Mouse (Mus musculus) liver, embryonic 14.5 days (tissue): ENCODE measurements around the gene Clba1. TPM values are rescaled to one million over a fixed set of nuclear protein-coding genes. Genes with fewer than 3 reads are reported as not detected.

Experiments used
- ATAC-seq: fragments of 200-750 bp; cut with Nextera tagmentation; 2 replicates; pipeline ENCODE4 v1.8.0; 2017; ENCODE audit warnings: moderate number of reproducible peaks, mild to moderate bottlenecking, moderate library complexity; ENCODE audit not compliant: insufficient read depth
- DNase-seq, 3 experiments: peaks; one replicate each; pipeline ENCODE4 v3.0.0-alpha.2; 2012 to 2013; ENCODE audit warnings: low read depth in 3 of 3, low spot score in 3 of 3
- H3K27ac ChIP-seq: fragments of 300-500 bp; sonication (generic); 2 replicates; pipeline ENCODE4 v1.5.1; 2014; ENCODE audit warnings: moderate library complexity, mild to moderate bottlenecking, control low read depth, inconsistent platforms
- H3K27me3 ChIP-seq: fragments of 300-500 bp; sonication (generic); 2 replicates; pipeline ENCODE4 v1.6.1; 2014; ENCODE audit warnings: mild to moderate bottlenecking, low read length, moderate library complexity; ENCODE audit not compliant: control insufficient read depth, insufficient read depth
- H3K36me3 ChIP-seq: fragments of 300-500 bp; sonication (generic); replicated peaks from 2 replicates; pipeline ENCODE4 v1.6.1; 2014; ENCODE audit warnings: low read depth; ENCODE audit not compliant: control insufficient read depth, insufficient read depth
- H3K4me1 ChIP-seq, 2 experiments: fragments of 200-500 bp in 1 of 2; fragments of 300-500 bp in 1 of 2; sonication (generic) in 1 of 2; replicated peaks; 2 replicates each; pipeline ENCODE4 v1.6.1; 2012 to 2014; ENCODE audit warnings: antibody characterized with exemption in 1 of 2, inconsistent platforms in 1 of 2, low read length in 1 of 2; ENCODE audit not compliant: control insufficient read depth in 2 of 2, insufficient read depth in 2 of 2
- H3K4me2 ChIP-seq: fragments of 300-500 bp; sonication (generic); 2 replicates; pipeline ENCODE4 v1.6.1; 2014; ENCODE audit warnings: low read depth, mild to moderate bottlenecking, control low read depth, moderate library complexity
- H3K4me3 ChIP-seq, 2 experiments: fragments of 200-500 bp in 1 of 2; fragments of 300-500 bp in 1 of 2; sonication (generic) in 1 of 2; 2 replicates each; pipeline ENCODE4 v1.5.1; 2012 to 2014; ENCODE audit warnings: low read depth in 2 of 2, low read length in 2 of 2, mild to moderate bottlenecking in 2 of 2, control low read depth in 1 of 2, inconsistent platforms in 1 of 2, moderate library complexity in 1 of 2; ENCODE audit not compliant: insufficient read depth in 1 of 2
- H3K9ac ChIP-seq: fragments of 300-500 bp; sonication (generic); replicated peaks from 2 replicates; pipeline ENCODE4 v1.6.1; 2014; ENCODE audit warnings: mild to moderate bottlenecking, control low read depth, moderate library complexity
- H3K9me3 ChIP-seq: fragments of 300-500 bp; sonication (generic); 2 replicates; pipeline ENCODE4 v1.6.1; 2016; ENCODE audit warnings: low read length, mixed read lengths; ENCODE audit not compliant: control insufficient read depth
- CTCF ChIP-seq: IDR thresholded peaks from 2 replicates; pipeline ENCODE4 v1.5.1; 2016; ENCODE audit warnings: antibody characterized with exemption, low read depth, control low read depth
- EP300 ChIP-seq: IDR thresholded peaks from 2 replicates; pipeline ENCODE4 v1.6.1; 2016; ENCODE audit warnings: antibody characterized with exemption, low read depth
- WGBS: fragments of 180-500 bp; shearing (Covaris S2); extraction: QIAGEN DNeasy Blood & Tissue Kit; methylation state at CpG from one replicate; pipeline ENCODE4 v1.1.7; 2014; ENCODE audit not compliant: insufficient replicate concordance; 5-methylcytosine and 5-hydroxymethylcytosine counted together
- polyA plus RNA-seq, 2 experiments: library from polyadenylated mRNA; depleted of rRNA in 1 of 2; stranded (reverse) in 1 of 2; unstranded in 1 of 2; fragments of >200 nt; fragmentation: Nextera tagmentation in 1 of 2; extraction: Ambion mirVana in 1 of 2; gene quantifications; 2 replicates each; pipeline versions ENCODE4 v1.2.1 to v1.2.3; 2012 to 2014

Gene Clba1
- polyA plus RNA-seq, 2 experiments, result 0.21 to 0.25 TPM

DNA sequence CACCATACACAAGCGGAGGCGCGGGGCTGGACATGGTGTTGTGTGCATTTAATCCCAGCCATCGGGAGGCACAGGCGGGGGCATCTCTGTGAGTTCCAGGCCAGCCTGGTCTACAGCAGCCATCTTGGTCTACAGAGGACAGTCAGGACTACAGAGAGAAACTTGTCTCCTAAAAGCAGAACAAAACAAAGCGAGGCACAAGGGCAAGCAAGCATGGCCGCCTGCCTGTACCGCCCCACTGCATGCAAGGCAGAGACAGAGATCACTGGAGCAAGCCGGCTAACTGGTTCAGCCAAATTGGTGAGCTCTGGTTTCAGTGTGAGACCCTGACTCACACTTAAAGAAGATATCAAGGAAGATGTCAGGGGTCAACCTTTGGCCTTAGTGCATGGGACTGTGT lies 41.6 kb downstream of the Clba1 start:
- DNase-seq, result no peak
- ATAC-seq, result no peak
- Histone ChIP-seq H3K27ac (no peak overlapping the region), H3K9ac (no peak overlapping the region), H3K9me3 (no peaks in the 10 kb centered on the region), H3K4me3 (no peak overlapping the region), H3K4me2 (no peak overlapping the region), H3K4me1 (no peaks in the 10 kb centered on the region), H3K27me3 (no peaks in the 10 kb centered on the region), H3K36me3 (no peaks in the 10 kb centered on the region)
- TF ChIP-seq EP300 (no peak), CTCF (no peak)
- WGBS, result 76% methylated on average over 9 of the region's 9 CpGs

DNA sequence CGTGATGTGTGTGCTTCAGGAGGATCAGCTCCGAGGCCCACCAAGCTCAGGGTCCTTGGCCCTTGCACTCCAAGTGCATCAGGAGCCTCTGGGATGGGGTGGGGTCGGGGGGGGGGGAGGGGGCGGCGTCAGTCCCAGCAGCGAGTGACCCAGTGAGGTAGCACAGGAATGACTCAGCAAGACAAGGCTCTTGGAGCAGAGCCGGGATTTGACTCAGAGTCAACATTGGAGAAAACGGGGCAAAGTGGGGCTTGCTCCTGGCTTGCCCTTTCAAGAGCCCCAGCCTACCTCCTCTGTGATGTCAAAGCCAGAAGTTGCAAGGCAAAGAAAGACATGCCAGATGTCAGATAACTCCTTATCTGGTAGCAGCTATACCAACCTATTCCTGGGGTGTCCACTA lies 42.4 kb downstream of the Clba1 start:
- ATAC-seq (no peak), DNase-seq (no peak)
- Histone ChIP-seq H3K4me1 (no peaks in the 10 kb centered on the region), H3K4me2 (no peak overlapping the region), H3K9ac (no peak overlapping the region), H3K27me3 (no peaks in the 10 kb centered on the region), H3K27ac (no peak overlapping the region), H3K9me3 (no peaks in the 10 kb centered on the region), H3K4me3 (no peak overlapping the region), H3K36me3 (no peaks in the 10 kb centered on the region)
- 46% methylated on average over 8 of the region's 8 CpGs for WGBS
- TF ChIP-seq CTCF (no peak), EP300 (no peak)

DNA sequence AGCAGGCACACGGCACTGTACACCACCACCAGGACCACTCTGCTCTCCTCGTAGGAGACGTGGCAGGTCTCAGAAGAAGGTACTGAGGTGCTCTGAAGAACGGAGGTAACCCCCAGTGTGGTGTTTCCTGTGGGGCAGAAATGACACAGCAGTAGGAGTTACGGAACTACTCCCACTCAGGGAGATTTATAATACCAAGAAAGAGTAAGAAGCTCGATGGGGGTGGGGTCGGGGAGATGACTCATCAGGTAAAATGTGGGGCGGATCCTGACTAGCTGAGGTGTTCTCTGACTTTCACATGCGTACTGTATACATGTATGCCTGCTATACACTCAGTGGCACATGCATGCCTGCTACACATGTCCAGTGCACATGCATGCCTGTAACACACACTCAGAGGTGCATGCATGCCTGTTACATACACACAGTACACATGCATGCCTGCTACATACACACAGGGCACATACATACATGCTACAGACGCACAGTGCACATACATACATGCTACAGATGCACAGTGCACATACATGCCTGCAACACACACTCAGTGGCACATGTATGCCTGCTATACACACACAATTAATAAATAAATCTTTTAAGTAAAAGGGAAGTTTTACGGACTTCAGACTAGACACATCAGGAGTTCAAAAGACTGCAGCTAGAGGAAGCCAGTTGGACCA lies 44.5 kb downstream of the Clba1 start:
- Histone ChIP-seq H3K4me1 (no peaks in the 10 kb centered on the region), H3K27me3 (no peaks in the 10 kb centered on the region), H3K36me3 (no peaks in the 10 kb centered on the region), H3K9ac (no peak overlapping the region), H3K4me2 (no peak overlapping the region), H3K27ac (no peak overlapping the region), H3K4me3 (no peak overlapping the region), H3K9me3 (no peaks in the 10 kb centered on the region)
- DNase-seq, result no peak
- WGBS, result 57% methylated on average over 11 of the region's 11 CpGs
- ATAC-seq, result no peak
- TF ChIP-seq CTCF, result no peak
- TF ChIP-seq EP300, result no peak

DNA sequence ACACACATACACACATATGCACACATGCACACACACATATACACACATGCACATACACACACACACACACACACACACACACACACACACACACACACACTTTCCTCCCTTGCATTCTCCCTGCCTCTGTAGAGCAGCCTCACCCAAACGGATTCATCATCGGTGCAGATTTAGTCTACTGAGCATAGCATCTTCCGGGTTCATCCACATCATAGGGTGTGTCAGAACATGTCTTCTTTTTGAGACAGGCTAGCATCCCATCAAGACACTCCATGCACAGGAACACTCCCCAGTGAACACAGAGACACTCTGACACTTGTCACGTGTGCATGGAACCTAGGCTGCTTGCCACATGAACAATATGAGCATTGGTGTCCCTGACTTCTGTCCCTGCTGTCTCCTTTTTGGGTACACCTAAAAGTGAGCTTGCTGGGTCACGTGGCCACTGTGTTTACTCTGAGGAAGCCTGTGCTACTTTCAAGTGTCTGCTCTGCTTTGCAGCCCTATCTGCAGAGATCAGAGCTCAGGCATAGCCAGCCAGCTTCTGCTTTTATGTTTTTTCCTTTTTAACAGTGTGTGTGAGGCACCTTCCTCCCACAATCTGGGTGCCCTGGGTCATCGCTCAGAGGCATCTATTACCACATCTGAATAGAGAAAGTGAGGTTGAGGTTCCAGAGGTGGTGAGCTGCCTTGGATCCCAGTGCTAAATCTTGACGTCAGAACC lies 46.0 kb downstream of the Clba1 start:
- H3K27ac ChIP-seq, result no peak overlapping the region
- H3K9ac ChIP-seq, result no peak overlapping the region
- no peak overlapping the region for H3K4me3 ChIP-seq
- no peaks in the 10 kb centered on the region for H3K27me3 ChIP-seq
- H3K36me3 ChIP-seq, result no peaks in the 10 kb centered on the region
- H3K4me2 ChIP-seq, result no peak overlapping the region
- no peak for DNase-seq
- no peaks in the 10 kb centered on the region for H3K4me1 ChIP-seq
- TF ChIP-seq CTCF, result no peak
- no peak for TF ChIP-seq EP300
- ATAC-seq, result no peak
- 47% methylated on average over 7 of the region's 7 CpGs for WGBS
- H3K9me3 ChIP-seq, result no peaks in the 10 kb centered on the region

DNA sequence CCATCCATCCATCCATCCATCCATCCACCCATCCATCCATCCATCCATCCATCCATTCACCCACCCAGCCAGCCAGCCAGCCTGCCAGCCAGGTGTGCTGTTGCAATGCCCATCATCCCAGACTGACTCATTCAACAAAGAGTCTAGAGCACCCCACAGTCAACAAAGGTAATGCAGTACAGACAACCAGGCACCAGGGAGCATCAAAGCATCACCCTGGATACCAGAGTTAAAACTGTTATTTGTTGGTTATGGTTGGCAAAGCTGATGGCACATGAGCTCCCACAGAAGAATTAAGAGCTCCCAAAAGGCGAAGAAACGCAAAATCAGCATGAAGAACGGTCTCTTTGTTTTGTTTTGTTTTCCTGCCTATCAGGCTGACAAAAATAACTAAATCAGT lies 47.6 kb downstream of the Clba1 start:
- H3K27me3 ChIP-seq, result no peaks in the 10 kb centered on the region
- no peak overlapping the region for H3K27ac ChIP-seq
- no peak for ATAC-seq
- H3K36me3 ChIP-seq, result no peaks in the 10 kb centered on the region
- peaks cover 0 to 1% of the 10 kb centered on the region in 2 experiments; a peak in 1 of 4 replicates for H3K4me1 ChIP-seq
- DNase-seq, result no peak
- H3K9me3 ChIP-seq, result no peaks in the 10 kb centered on the region
- 64% methylated on average over 3 of the region's 3 CpGs for WGBS
- H3K9ac ChIP-seq, result no peak overlapping the region
- no peak overlapping the region for H3K4me3 ChIP-seq
- H3K4me2 ChIP-seq, result no peak overlapping the region
- no peak for TF ChIP-seq EP300
- no peak for TF ChIP-seq CTCF
